Mouse (Mus musculus) liver, postnatal 0 days (tissue): Measurements from ENCODE around the gene Atp6v1c2.

Experiments
- CTCF ChIP-seq: sonication (generic); IDR thresholded peaks from 2 replicates; pipeline ENCODE4 v1.5.1; 2016; ENCODE audit warnings: antibody characterized with exemption, low read depth
- EP300 ChIP-seq: IDR thresholded peaks from 2 replicates; pipeline ENCODE4 v1.6.1; 2016; ENCODE audit warnings: antibody characterized with exemption, low read depth, mild to moderate bottlenecking

DNA sequence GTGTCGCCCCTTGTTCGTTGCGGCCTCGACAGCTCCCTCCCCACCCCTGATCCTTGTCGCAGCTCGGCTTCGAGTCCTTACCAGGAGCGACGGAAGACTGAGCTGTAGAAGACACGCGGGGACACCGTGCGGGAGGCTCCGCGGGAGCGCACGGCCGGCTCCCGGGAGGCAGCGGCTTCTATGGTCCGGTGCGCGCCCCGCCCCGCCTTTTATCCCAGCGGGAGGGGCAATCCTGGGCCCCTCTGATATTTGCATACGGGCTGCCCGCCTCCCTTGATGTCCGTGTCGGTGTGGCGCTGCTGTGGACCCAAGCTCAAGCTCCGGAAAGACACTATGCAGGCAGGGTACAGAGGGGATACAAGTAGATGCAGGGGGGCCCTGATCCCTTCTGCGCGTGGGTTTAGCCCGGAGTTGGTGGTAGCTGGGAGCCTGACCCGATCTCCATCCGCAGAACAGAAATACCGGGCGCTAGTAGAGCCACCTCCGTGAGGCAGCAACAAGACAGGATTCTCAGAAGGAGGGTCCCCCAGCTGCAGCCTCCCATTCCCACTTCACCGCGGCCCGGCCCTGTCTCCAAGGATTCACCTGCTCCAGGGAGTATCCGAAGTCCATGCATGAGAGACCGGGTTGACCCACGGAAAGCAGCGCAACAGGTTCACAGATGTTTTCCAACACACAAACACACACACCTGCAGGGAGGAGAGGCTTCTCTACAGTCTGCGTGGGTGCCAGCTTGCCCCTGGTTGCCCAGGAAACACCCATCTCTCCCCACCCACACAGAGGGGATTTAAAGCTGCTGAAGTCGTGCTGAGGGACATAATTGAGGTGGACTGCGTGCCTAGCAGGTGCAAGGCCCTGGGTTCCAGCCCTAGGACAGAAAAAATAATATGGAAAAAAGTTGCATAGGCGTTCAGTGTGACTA lies 4.3 kb downstream of the Atp6v1c2 start:
- TF ChIP-seq CTCF: no peak
- no peak for TF ChIP-seq EP300
